Mouse (Mus musculus): ENCODE data around the gene Dusp19.

Gene Dusp19

GRCm38 (mm10) chr2:80632336-80633026, 15.6 kb downstream of the Dusp19 start:
- in situ Hi-C loops (cut with MboI; ENCODE audit: low sequenced_read_pairs): no loop called here

GRCm38 (mm10) chr2:80638364-80639241, 21.8 kb downstream of the Dusp19 start:
- in situ Hi-C loops (cut with MboI; ENCODE audit: low sequenced_read_pairs): no loop called here

- in situ Hi-C loops (cut with MboI; ENCODE audit: low sequenced_read_pairs): no loop called here
These were observed 22.6 kb downstream of the Dusp19 start for GRCm38 (mm10) chr2:80639398-80639797.

- in situ Hi-C loops (cut with MboI; ENCODE audit: low sequenced_read_pairs): no loop called here
These were observed 23.0 kb downstream of the Dusp19 start for GRCm38 (mm10) chr2:80639864-80640263.

- in situ Hi-C loops (cut with MboI; ENCODE audit: low sequenced_read_pairs): no loop called here
These were observed 44.6 kb downstream of the Dusp19 start for GRCm38 (mm10) chr2:80661414-80661813.

GRCm38 (mm10) chr2:80662682-80663081, 45.8 kb downstream of the Dusp19 start:
- in situ Hi-C loops (cut with MboI; ENCODE audit: low sequenced_read_pairs): no loop called here

GRCm38 (mm10) chr2:80667396-80667964, 50.6 kb downstream of the Dusp19 start:
- in situ Hi-C loops (cut with MboI; ENCODE audit: low sequenced_read_pairs): no loop called here

GRCm38 (mm10) chr2:80669868-80670666, 53.2 kb downstream of the Dusp19 start:
- in situ Hi-C loops (cut with MboI; ENCODE audit: low sequenced_read_pairs): no loop called here

- in situ Hi-C loops (cut with MboI; ENCODE audit: low sequenced_read_pairs): no loop called here
These were observed 62.0 kb downstream of the Dusp19 start for GRCm38 (mm10) chr2:80678803-80679202.
